Mouse (Mus musculus): ENCODE measurements around the gene Reep6. TPM values are rescaled to one million over a fixed set of nuclear protein-coding genes. Genes with fewer than 3 reads are reported as not detected.

The Reep6 gene
- polyA plus RNA-seq, 1 experiment, result 1.7 TPM

GRCm38 (mm10) chr10:80293325-80293724 is 36.4 kb upstream of the Reep6 start:
- TF ChIP-seq POLR2A (IDR thresholded peaks at IDR 0.05; ENCODE audit: low read depth, low read length), result peak; percentile 32
- TF ChIP-seq CTCF (IDR thresholded peaks at IDR 0.05; ENCODE audit: borderline replicate concordance, insufficient read depth, low read length), result no peak
- Histone ChIP-seq H3K4me3 (ENCODE audit: insufficient read depth, low read length) (peak overlapping the region; percentile 98), H3K27ac (ENCODE audit: insufficient read depth, low read length) (peak overlapping the region; percentile 49; the same call in 1 of the 2 replicates), H3K4me1 (ENCODE audit: control insufficient read depth, insufficient read depth, low read length) (no peaks in the 10 kb centered on the region; the same call in 1 of the 2 replicates)

GRCm38 (mm10) chr10:80294311-80294710 is 35.4 kb upstream of the Reep6 start:
- H3K4me1 ChIP-seq (ENCODE audit: control insufficient read depth, insufficient read depth, low read length), result no peaks in the 10 kb centered on the region; the same call in 1 of the 2 replicates
- no peak overlapping the region for H3K27ac ChIP-seq (ENCODE audit: insufficient read depth, low read length)
- TF ChIP-seq CTCF (IDR thresholded peaks at IDR 0.05; ENCODE audit: borderline replicate concordance, insufficient read depth, low read length) (no peak), POLR2A (IDR thresholded peaks at IDR 0.05; ENCODE audit: low read depth, low read length) (no peak)
- peak overlapping the region; percentile 98 for H3K4me3 ChIP-seq (ENCODE audit: insufficient read depth, low read length)

GRCm38 (mm10) chr10:80294788-80295303 is 34.9 kb upstream of the Reep6 start:
- Histone ChIP-seq H3K4me3 (ENCODE audit: insufficient read depth, low read length) (no peak overlapping the region), H3K4me1 (ENCODE audit: control insufficient read depth, insufficient read depth, low read length) (no peaks in the 10 kb centered on the region; the same call in 1 of the 2 replicates), H3K27ac (ENCODE audit: insufficient read depth, low read length) (no peak overlapping the region)
- TF ChIP-seq POLR2A (IDR thresholded peaks at IDR 0.05; ENCODE audit: low read depth, low read length), result peak; percentile 18
- TF ChIP-seq CTCF (IDR thresholded peaks at IDR 0.05; ENCODE audit: borderline replicate concordance, insufficient read depth, low read length), result no peak

GRCm38 (mm10) chr10:80295618-80296425 is 33.9 kb upstream of the Reep6 start, which contains the start of gene Apc2:
Gene Apc2, plus strand, starts transcription at chr10:80295977.
- H3K4me3 ChIP-seq (ENCODE audit: insufficient read depth, low read length), result no peak within 1 kb of the TSS
- no peak within 1 kb of the TSS for H3K27ac ChIP-seq (ENCODE audit: insufficient read depth, low read length)
- no peaks in the 10 kb centered on the region; the same call in 1 of the 2 replicates for H3K4me1 ChIP-seq (ENCODE audit: control insufficient read depth, insufficient read depth, low read length)
- TF ChIP-seq POLR2A (IDR thresholded peaks at IDR 0.05; ENCODE audit: low read depth, low read length) (peak; percentile 54; the same call in 1 of the 2 replicates), CTCF (IDR thresholded peaks at IDR 0.05; ENCODE audit: borderline replicate concordance, insufficient read depth, low read length) (peak; percentile 62; the same call in 1 of the 2 replicates)

- Histone ChIP-seq H3K27ac (ENCODE audit: insufficient read depth, low read length) (no peak overlapping the region), H3K4me1 (ENCODE audit: control insufficient read depth, insufficient read depth, low read length) (no peaks in the 10 kb centered on the region; the same call in 1 of the 2 replicates), H3K4me3 (ENCODE audit: insufficient read depth, low read length) (no peak overlapping the region)
- TF ChIP-seq POLR2A (IDR thresholded peaks at IDR 0.05; ENCODE audit: low read depth, low read length) (no peak), CTCF (IDR thresholded peaks at IDR 0.05; ENCODE audit: borderline replicate concordance, insufficient read depth, low read length) (no peak)
Measured at GRCm38 (mm10) chr10:80296824-80297223, 32.9 kb upstream of the Reep6 start.

GRCm38 (mm10) chr10:80297526-80298133 is 32.1 kb upstream of the Reep6 start:
- Histone ChIP-seq H3K4me1 (ENCODE audit: control insufficient read depth, insufficient read depth, low read length) (no peaks in the 10 kb centered on the region), H3K4me3 (ENCODE audit: insufficient read depth, low read length) (no peak overlapping the region), H3K27ac (ENCODE audit: insufficient read depth, low read length) (no peak overlapping the region)
- TF ChIP-seq POLR2A (IDR thresholded peaks at IDR 0.05; ENCODE audit: low read depth, low read length) (no peak), CTCF (IDR thresholded peaks at IDR 0.05; ENCODE audit: borderline replicate concordance, insufficient read depth, low read length) (no peak)

GRCm38 (mm10) chr10:80298571-80299281 is 31.0 kb upstream of the Reep6 start:
- H3K4me3 ChIP-seq (ENCODE audit: insufficient read depth, low read length), result no peak overlapping the region

GRCm38 (mm10) chr10:80299301-80299700 is 30.5 kb upstream of the Reep6 start:
- Histone ChIP-seq H3K27ac (ENCODE audit: insufficient read depth, low read length) (no peak overlapping the region), H3K4me1 (ENCODE audit: control insufficient read depth, insufficient read depth, low read length) (no peaks in the 10 kb centered on the region), H3K4me3 (ENCODE audit: insufficient read depth, low read length) (no peak overlapping the region)
- TF ChIP-seq CTCF (IDR thresholded peaks at IDR 0.05; ENCODE audit: borderline replicate concordance, insufficient read depth, low read length), result no peak
- no peak for TF ChIP-seq POLR2A (IDR thresholded peaks at IDR 0.05; ENCODE audit: low read depth, low read length)

More at GRCm38 (mm10) chr10:80298571-80299281, 31.0 kb upstream of the Reep6 start:
- no peaks in the 10 kb centered on the region for H3K4me1 ChIP-seq (ENCODE audit: control insufficient read depth, insufficient read depth, low read length)
- H3K27ac ChIP-seq (ENCODE audit: insufficient read depth, low read length), result no peak overlapping the region
- no peak for TF ChIP-seq POLR2A (IDR thresholded peaks at IDR 0.05; ENCODE audit: low read depth, low read length)
- TF ChIP-seq CTCF (IDR thresholded peaks at IDR 0.05; ENCODE audit: borderline replicate concordance, insufficient read depth, low read length), result no peak

- no peaks in the 10 kb centered on the region for H3K4me1 ChIP-seq (ENCODE audit: control insufficient read depth, insufficient read depth, low read length)
- no peak overlapping the region for H3K4me3 ChIP-seq (ENCODE audit: insufficient read depth, low read length)
- no peak overlapping the region for H3K27ac ChIP-seq (ENCODE audit: insufficient read depth, low read length)
- TF ChIP-seq CTCF (IDR thresholded peaks at IDR 0.05; ENCODE audit: borderline replicate concordance, insufficient read depth, low read length) (no peak), POLR2A (IDR thresholded peaks at IDR 0.05; ENCODE audit: low read depth, low read length) (no peak)
Measured at GRCm38 (mm10) chr10:80299824-80300223, 29.9 kb upstream of the Reep6 start.

All from embryonic fibroblast, embryonic 13.5 days (primary cell).